Mouse (Mus musculus): Measurements from ENCODE around the gene Miga2.

Gene Miga2

GRCm38 (mm10) chr2:30393370-30393656 lies 29.3 kb downstream of the Miga2 start:
- no peak for DNase-seq (ENCODE audit: extremely low spot score, low read depth, low spot score)

GRCm38 (mm10) chr2:30395757-30396156 lies 31.7 kb downstream of the Miga2 start:
- DNase-seq (ENCODE audit: extremely low spot score, low read depth, low spot score): no peak

- DNase-seq (ENCODE audit: extremely low spot score, low read depth, low spot score): no peak
Measured at GRCm38 (mm10) chr2:30396246-30396645, 32.2 kb downstream of the Miga2 start.

- DNase-seq (ENCODE audit: extremely low spot score, low read depth, low spot score): no peak
Measured at GRCm38 (mm10) chr2:30397986-30398512, 34.0 kb downstream of the Miga2 start.

- DNase-seq (ENCODE audit: extremely low spot score, low read depth, low spot score): no peak
Measured at GRCm38 (mm10) chr2:30399191-30400171, 35.4 kb downstream of the Miga2 start.

- no peak for DNase-seq (ENCODE audit: extremely low spot score, low read depth, low spot score)
Measured at GRCm38 (mm10) chr2:30401581-30401980, 37.5 kb downstream of the Miga2 start.

- no peak for DNase-seq (ENCODE audit: extremely low spot score, low read depth, low spot score)
Measured at GRCm38 (mm10) chr2:30402351-30402826, 38.4 kb downstream of the Miga2 start.

GRCm38 (mm10) chr2:30402843-30403242 lies 38.8 kb downstream of the Miga2 start:
- no peak for DNase-seq (ENCODE audit: extremely low spot score, low read depth, low spot score)

GRCm38 (mm10) chr2:30403870-30404269 lies 39.8 kb downstream of the Miga2 start:
- no peak for DNase-seq (ENCODE audit: extremely low spot score, low read depth, low spot score)

- DNase-seq (ENCODE audit: extremely low spot score, low read depth, low spot score): no peak
Measured at GRCm38 (mm10) chr2:30407221-30407620, 43.2 kb downstream of the Miga2 start.

- DNase-seq (ENCODE audit: extremely low spot score, low read depth, low spot score): no peak
Measured at GRCm38 (mm10) chr2:30407778-30408177, 43.7 kb downstream of the Miga2 start.

GRCm38 (mm10) chr2:30408452-30409100 lies 44.5 kb downstream of the Miga2 start:
- no peak for DNase-seq (ENCODE audit: extremely low spot score, low read depth, low spot score)

- no peak for DNase-seq (ENCODE audit: extremely low spot score, low read depth, low spot score)
Measured at GRCm38 (mm10) chr2:30409454-30410176, 45.6 kb downstream of the Miga2 start.

- no peak for DNase-seq (ENCODE audit: extremely low spot score, low read depth, low spot score)
Measured at GRCm38 (mm10) chr2:30413038-30413973, 49.3 kb downstream of the Miga2 start.

GRCm38 (mm10) chr2:30414101-30414500 lies 50.1 kb downstream of the Miga2 start:
- no peak for DNase-seq (ENCODE audit: extremely low spot score, low read depth, low spot score)

GRCm38 (mm10) chr2:30414681-30415080 lies 50.6 kb downstream of the Miga2 start:
- DNase-seq (ENCODE audit: extremely low spot score, low read depth, low spot score): no peak

GRCm38 (mm10) chr2:30415157-30415935 lies 51.3 kb downstream of the Miga2 start, which contains the start of gene Crat:
Crat (minus strand) TSS chr2:30415813.
- no peak for DNase-seq (ENCODE audit: extremely low spot score, low read depth, low spot score)

- peak; percentile 76 for DNase-seq (ENCODE audit: extremely low spot score, low read depth, low spot score)
Measured at GRCm38 (mm10) chr2:30415936-30416648, 52.1 kb downstream of the Miga2 start, which contains the start of gene Ptpa. Ptpa (plus strand) TSS chr2:30416039.

GRCm38 (mm10) chr2:30416649-30416965 lies 52.6 kb downstream of the Miga2 start:
- DNase-seq (ENCODE audit: extremely low spot score, low read depth, low spot score): no peak

Measured in hindlimb bud, embryonic 11.5 days (tissue).